In the genomic region with DNA sequence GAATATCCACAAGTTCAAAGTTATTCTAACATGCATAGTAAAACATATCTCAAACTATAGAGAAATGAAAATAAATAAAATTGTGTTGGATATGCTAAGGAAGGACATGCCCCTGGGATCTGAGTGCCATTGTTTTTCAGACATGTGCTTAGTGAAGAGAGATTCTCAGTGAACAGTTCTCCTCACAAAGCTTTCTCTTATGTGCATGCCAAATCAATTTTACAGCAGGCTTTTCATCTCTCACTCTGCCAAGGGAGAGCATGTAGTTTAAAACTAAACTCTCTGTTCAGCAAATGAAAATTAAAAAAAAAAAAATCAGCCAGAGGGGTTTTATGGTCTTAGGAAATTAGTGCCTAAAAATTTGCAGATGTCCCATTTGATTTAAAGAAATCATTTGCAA, we compare ENCODE assay signal across 12 mouse cellular contexts.
"Had no signal": no experiment of that assay in that cellular context is flagged by ENCODE, and none has a peak within 500 bp of the region (broad histone marks: within the 10 kb centered on the region; RNA-seq: fewer than 3 reads in every experiment).

No protein-coding gene starts in this region.

- H3K4me1 ChIP-seq: limb, embryonic 13.5 days; neural tube, embryonic 13.5 days; stomach, embryonic 15.5 days had no signal

- H3K27ac ChIP-seq: layer of hippocampus, adult 2 months; limb, embryonic 13.5 days; liver, embryonic 14.5 days; neural tube, embryonic 13.5 days; stomach, embryonic 15.5 days had no signal

- H3K9ac ChIP-seq: limb, embryonic 13.5 days; liver, embryonic 14.5 days; neural tube, embryonic 13.5 days; stomach, embryonic 15.5 days had no signal

- H3K4me3 ChIP-seq: layer of hippocampus, adult 2 months; limb, embryonic 13.5 days; neural tube, embryonic 13.5 days; stomach, embryonic 15.5 days had no signal

- H3K36me3 ChIP-seq: limb, embryonic 13.5 days; neural tube, embryonic 13.5 days; stomach, embryonic 15.5 days had no signal

- H3K27me3 ChIP-seq: limb, embryonic 13.5 days; neural tube, embryonic 13.5 days; stomach, embryonic 15.5 days had no signal

- DNase-seq: kidney, adult 18-20 months; kidney, postnatal 10 days; kidney, postnatal 4 days; left cerebral cortex, postnatal 4 days; lung, adult 18-20 months; right cerebral cortex, postnatal 14 days; thymus, postnatal 36 days had no signal

- H3K9me3 ChIP-seq: limb, embryonic 13.5 days; neural tube, embryonic 13.5 days; stomach, embryonic 15.5 days had no signal

- H3K4me2 ChIP-seq: limb, embryonic 13.5 days; neural tube, embryonic 13.5 days; stomach, embryonic 15.5 days had no signal
